Mouse (Mus musculus) midbrain, postnatal 0 days (tissue): ENCODE results near the gene Itgb7. TPM values are rescaled to one million over a fixed set of nuclear protein-coding genes. Genes with fewer than 3 reads are reported as not detected.
"Not testable (repeated sequence)": the region's sequence is repeated elsewhere in the genome, so short reads cannot be mapped to it uniquely, and the experiment has no call there.

Source experiments
- ATAC-seq: fragments of 200-750 bp; cut with Nextera tagmentation; 2 replicates; pipeline ENCODE4 v1.8.0; 2017; ENCODE audit warnings: moderate number of reproducible peaks, mild to moderate bottlenecking, moderate TSS enrichment, moderate library complexity; ENCODE audit not compliant: low FRiP score
- DNase-seq: peaks from one replicate; pipeline ENCODE4 v3.0.0-alpha.2; 2015; ENCODE audit warnings: low spot score
- H3K27ac ChIP-seq: fragments of 300-500 bp; sonication (generic); 2 replicates; pipeline ENCODE4 v1.5.1; 2014; ENCODE audit warnings: low read depth, mild to moderate bottlenecking, low read length, mixed read lengths
- H3K27me3 ChIP-seq: fragments of 300-500 bp; sonication (generic); 2 replicates; pipeline ENCODE4 v1.6.1; 2014; ENCODE audit warnings: low read length, control low read depth, mixed read lengths; ENCODE audit not compliant: insufficient read depth
- H3K36me3 ChIP-seq: fragments of 300-500 bp; sonication (generic); 2 replicates; pipeline ENCODE4 v1.6.1; 2014; ENCODE audit warnings: low read length, control low read depth, mixed read lengths; ENCODE audit not compliant: insufficient read depth
- H3K4me1 ChIP-seq: fragments of 300-500 bp; sonication (generic); 2 replicates; pipeline ENCODE4 v1.6.1; 2014; ENCODE audit warnings: mild to moderate bottlenecking, control low read depth, antibody characterized with exemption, low read length, mixed read lengths; ENCODE audit not compliant: insufficient read depth
- H3K4me2 ChIP-seq: fragments of 300-500 bp; sonication (generic); 2 replicates; pipeline ENCODE4 v1.6.1; 2014; ENCODE audit warnings: low read depth, mild to moderate bottlenecking, low read length, mixed read lengths; ENCODE audit not compliant: poor library complexity, severe bottlenecking
- H3K4me3 ChIP-seq: fragments of 300-500 bp; sonication (generic); 2 replicates; pipeline ENCODE4 v1.5.1; 2014; ENCODE audit warnings: low read depth, mild to moderate bottlenecking, low read length, moderate library complexity
- H3K9ac ChIP-seq: fragments of 300-500 bp; sonication (generic); replicated peaks from 2 replicates; pipeline ENCODE4 v1.6.1; 2014; ENCODE audit warnings: mild to moderate bottlenecking, low read length, moderate library complexity, mixed read lengths; ENCODE audit not compliant: poor library complexity, severe bottlenecking
- H3K9me3 ChIP-seq: fragments of 300-500 bp; sonication (generic); 2 replicates; pipeline ENCODE4 v1.6.1; 2016; ENCODE audit warnings: low read length, control low read depth
- CTCF ChIP-seq: IDR thresholded peaks from 2 replicates; pipeline ENCODE4 v1.5.1; 2016; ENCODE audit warnings: antibody characterized with exemption, mild to moderate bottlenecking
- WGBS: fragments of 180-500 bp; shearing (Covaris S2); extraction: QIAGEN DNeasy Blood & Tissue Kit; methylation state at CpG from one replicate; pipeline ENCODE4 v1.1.7; 2014; 5-methylcytosine and 5-hydroxymethylcytosine counted together
- polyA plus RNA-seq: library from polyadenylated mRNA; unstranded; fragments of >200 nt; fragmentation: Nextera tagmentation; extraction: Ambion mirVana; gene quantifications from 2 replicates; pipeline ENCODE4 v1.2.1, GENCODE M21; 2015
- total RNA-seq: library from RNA; depleted of rRNA; stranded (reverse); fragments of >200 nt; gene quantifications from 2 replicates; pipeline ENCODE4 v1.2.3, GENCODE M21; 2014

Gene Itgb7
- total and polyA plus RNA-seq, 2 experiments from 2014 or later = 0.88 to 1.2 TPM

GRCm38 (mm10) chr15:102238543-102239259 lies 7.0 kb upstream of the Itgb7 start:
- TF ChIP-seq CTCF = no peak
- H3K4me3 ChIP-seq = no peak overlapping the region
- ATAC-seq (no peak), DNase-seq (no peak)
- H3K27ac ChIP-seq = no peak overlapping the region
- H3K36me3 ChIP-seq = no peaks in the 10 kb centered on the region
- 83% methylated on average over 14 of the region's 14 CpGs for WGBS
- H3K27me3 ChIP-seq = peaks cover 7% of the 10 kb centered on the region
- peaks cover 5% of the 10 kb centered on the region; the same call in 1 of the 2 replicates for H3K4me1 ChIP-seq
- no peak overlapping the region for H3K4me2 ChIP-seq
- no peak overlapping the region for H3K9ac ChIP-seq
- H3K9me3 ChIP-seq = no peaks in the 10 kb centered on the region

- ATAC-seq (no peak), DNase-seq (no peak)
- H3K9ac ChIP-seq = no peak overlapping the region
- H3K36me3 ChIP-seq = no peaks in the 10 kb centered on the region
- no peak for TF ChIP-seq CTCF
- no peak overlapping the region for H3K4me3 ChIP-seq
- H3K27me3 ChIP-seq = no peaks in the 10 kb centered on the region
- no peaks in the 10 kb centered on the region for H3K4me1 ChIP-seq
- 23% methylated on average over 20 of the region's 21 CpGs for WGBS
- H3K4me2 ChIP-seq = no peak overlapping the region
- H3K27ac ChIP-seq = no peak overlapping the region
- no peaks in the 10 kb centered on the region for H3K9me3 ChIP-seq
Measured at GRCm38 (mm10) chr15:102235371-102236027, 3.8 kb upstream of the Itgb7 start.

- ATAC-seq (no peak), DNase-seq (no peak)
- Histone ChIP-seq H3K27ac (no peak overlapping the region), H3K9ac (no peak overlapping the region), H3K4me3 (no peak overlapping the region), H3K36me3 (no peaks in the 10 kb centered on the region), H3K4me1 (no peaks in the 10 kb centered on the region), H3K9me3 (no peaks in the 10 kb centered on the region), H3K27me3 (no peaks in the 10 kb centered on the region), H3K4me2 (no peak overlapping the region)
- WGBS = 17% methylated on average over 2 of the region's 2 CpGs
- no peak for TF ChIP-seq CTCF
Measured at GRCm38 (mm10) chr15:102233896-102234295, 2.2 kb upstream of the Itgb7 start.

GRCm38 (mm10) chr15:102232764-102233163 lies 1.0 kb upstream of the Itgb7 start:
- H3K36me3 ChIP-seq = no peaks in the 10 kb centered on the region
- ATAC-seq = no peak
- TF ChIP-seq CTCF = no peak

GRCm38 (mm10) chr15:102230408-102231321 lies 1.1 kb downstream of the Itgb7 start:
- TF ChIP-seq CTCF = no peak
- H3K4me2 ChIP-seq = no peak overlapping the region
- H3K9ac ChIP-seq = no peak overlapping the region
- no peak for DNase-seq
- no peak for ATAC-seq
- H3K4me1 ChIP-seq = no peaks in the 10 kb centered on the region
- 82% methylated on average over 17 of the region's 17 CpGs for WGBS
- H3K9me3 ChIP-seq = no peaks in the 10 kb centered on the region
- H3K4me3 ChIP-seq = no peak overlapping the region
- H3K27me3 ChIP-seq = no peaks in the 10 kb centered on the region
- H3K36me3 ChIP-seq = no peaks in the 10 kb centered on the region
- H3K27ac ChIP-seq = no peak overlapping the region

More at GRCm38 (mm10) chr15:102232764-102233163, 1.0 kb upstream of the Itgb7 start:
- Histone ChIP-seq H3K9me3 (no peaks in the 10 kb centered on the region), H3K27ac (no peak overlapping the region), H3K4me2 (no peak overlapping the region), H3K4me3 (no peak overlapping the region), H3K9ac (no peak overlapping the region), H3K4me1 (no peaks in the 10 kb centered on the region), H3K27me3 (no peaks in the 10 kb centered on the region)
- 86% methylated on average over 7 of the region's 7 CpGs for WGBS
- DNase-seq = no peak

- peaks cover 12% of the 10 kb centered on the region for H3K27me3 ChIP-seq
- not testable (repeated sequence) for H3K4me1 ChIP-seq, H3K9me3 ChIP-seq, H3K4me3 ChIP-seq, H3K27ac ChIP-seq, H3K4me2 ChIP-seq, DNase-seq, H3K36me3 ChIP-seq, ATAC-seq, H3K9ac ChIP-seq
- WGBS = 75% methylated on average over 5 of the region's 6 CpGs
Measured at GRCm38 (mm10) chr15:102225619-102226018, 6.1 kb downstream of the Itgb7 start.
